Mouse (Mus musculus) lung, adult 2 months (tissue): ENCODE measurements around the gene Pqlc2.

Experiments used
- CTCF ChIP-seq: fragments of 200-500 bp; IDR thresholded peaks from 2 replicates; pipeline ENCODE4 v1.5.1; 2011; ENCODE audit warnings: mild to moderate bottlenecking, low read length, control low read depth; ENCODE audit not compliant: insufficient read depth
- POLR2A ChIP-seq: fragments of 200-500 bp; IDR thresholded peaks from 2 replicates; pipeline ENCODE4 v1.6.1; 2011; ENCODE audit warnings: low read depth, mild to moderate bottlenecking, control low read depth, low read length, borderline replicate concordance; ENCODE audit errors: extremely low read depth

GRCm38 (mm10) chr4:139286234-139286633 lies 24.3 kb downstream of the Pqlc2 start:
- TF ChIP-seq CTCF: no peak
- TF ChIP-seq POLR2A: no peak
